Mouse (Mus musculus) heart, postnatal 0 days (tissue): ENCODE measurements around the gene Fam118a.

Source experiments
- CTCF ChIP-seq: IDR thresholded peaks from 2 replicates; pipeline ENCODE4 v1.5.1; 2016; ENCODE audit warnings: antibody characterized with exemption, control low read depth, low read depth
- EP300 ChIP-seq: IDR thresholded peaks from 2 replicates; pipeline ENCODE4 v1.6.1; 2016; ENCODE audit warnings: antibody characterized with exemption, low read depth

DNA sequence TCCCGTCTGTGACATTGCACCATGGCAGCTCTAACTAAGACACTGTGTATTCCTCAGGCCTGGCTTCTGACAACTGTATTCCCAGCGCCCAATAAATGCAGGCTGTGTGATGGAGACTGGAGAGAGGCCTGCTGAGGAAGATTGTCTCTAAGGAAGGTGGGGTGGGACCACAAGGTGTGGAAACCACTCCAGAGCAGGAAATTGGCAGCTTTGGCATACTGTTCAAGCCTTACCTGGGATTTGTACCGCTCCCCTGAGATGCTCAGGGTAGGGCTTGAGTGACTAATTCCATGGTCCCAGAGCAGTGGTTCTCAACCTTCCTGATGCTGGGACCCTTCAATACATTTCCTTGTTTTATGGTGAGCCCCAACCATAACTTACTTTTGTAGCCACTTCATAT, 39.6 kb upstream of the Fam118a start:
- TF ChIP-seq CTCF (no peak), EP300 (no peak)
